Mouse (Mus musculus) liver, adult 10 weeks (tissue): ENCODE results near the gene Barx2. TPM values are rescaled to one million over a fixed set of nuclear protein-coding genes. Genes with fewer than 3 reads are reported as not detected.

ENCODE experiments used
- polyA plus RNA-seq: library from polyadenylated mRNA; stranded (reverse); fragments of 350-450 nt; fragmentation: Illumina TruSeq; extraction: RNeasy Lipid Tissue Mini Kit (QIAGEN cat#74804); gene quantifications from one replicate; pipeline ENCODE4 v1.2.3, GENCODE M21; 2014; ENCODE audit warnings: low read depth, low replicate concordance

Barx2 gene
- polyA plus RNA-seq: not detected

GRCm38 (mm10) chr9:31912921-31913738 lies at the start of gene Barx2:
Gene Barx2, minus strand, starts transcription at chr9:31913462.

Other genes starting within 250 kb of the Barx2 start
- 2.8 TPM for gene Arhgap32, start 202.7 kb upstream of the Barx2 start, polyA plus RNA-seq